Mouse (Mus musculus) layer of hippocampus, adult 9-11 months (tissue): ENCODE measurements around the gene Svbp.
A peak's percentile ranks its signal among the peaks of the same experiment; 100 is the strongest.

ENCODE experiments used
- DNase-seq: peaks from one replicate; pipeline ENCODE4 v3.0.0; 2022

The Svbp gene

GRCm38 (mm10) chr4:119191273-119191672, 3.8 kb upstream of the Svbp start:
- DNase-seq = no peak

GRCm38 (mm10) chr4:119192757-119193156, 2.3 kb upstream of the Svbp start:
- DNase-seq = no peak

- no peak for DNase-seq
Observed at GRCm38 (mm10) chr4:119195582-119196320, 645 bp downstream of the Svbp start.

- no peak for DNase-seq
Observed at GRCm38 (mm10) chr4:119198105-119198504, 3.0 kb downstream of the Svbp start.

- peak; percentile 29 for DNase-seq
Observed at GRCm38 (mm10) chr4:119204672-119205071, 9.6 kb downstream of the Svbp start.

- no peak for DNase-seq
Observed at GRCm38 (mm10) chr4:119216667-119217066, 21.6 kb downstream of the Svbp start.

- no peak for DNase-seq
Observed at GRCm38 (mm10) chr4:119218169-119218568, 23.1 kb downstream of the Svbp start, which contains the start of gene Tmem269. Gene Tmem269, minus strand, starts transcription at chr4:119218217.

- peak; percentile 54 for DNase-seq
Observed at GRCm38 (mm10) chr4:119223696-119224095, 28.6 kb downstream of the Svbp start.

GRCm38 (mm10) chr4:119224534-119224933, 29.4 kb downstream of the Svbp start:
- DNase-seq = no peak

GRCm38 (mm10) chr4:119225719-119226118, 30.6 kb downstream of the Svbp start:
- DNase-seq = no peak

GRCm38 (mm10) chr4:119226751-119227150, 31.6 kb downstream of the Svbp start:
- DNase-seq = no peak

GRCm38 (mm10) chr4:119232410-119233255, 37.5 kb downstream of the Svbp start, which contains the start of the genes AU022252 and P3h1:
Gene AU022252, minus strand, starts transcription at chr4:119232712.
Gene P3h1, plus strand, starts transcription at chr4:119232915.
- peak; percentile 99 for DNase-seq

- peak; percentile 43 for DNase-seq
Observed at GRCm38 (mm10) chr4:119233256-119233901, 38.3 kb downstream of the Svbp start.

- DNase-seq = no peak
Observed at GRCm38 (mm10) chr4:119234348-119234747, 39.2 kb downstream of the Svbp start.

- DNase-seq = no peak
Observed at GRCm38 (mm10) chr4:119238661-119239060, 43.6 kb downstream of the Svbp start.

GRCm38 (mm10) chr4:119239181-119239682, 44.1 kb downstream of the Svbp start:
- DNase-seq = no peak

GRCm38 (mm10) chr4:119241664-119242063, 46.6 kb downstream of the Svbp start:
- peak; percentile 76 for DNase-seq

GRCm38 (mm10) chr4:119242571-119242970, 47.5 kb downstream of the Svbp start:
- DNase-seq = no peak

- no peak for DNase-seq
Observed at GRCm38 (mm10) chr4:119244468-119245240, 49.5 kb downstream of the Svbp start.

- no peak for DNase-seq
Observed at GRCm38 (mm10) chr4:119245556-119245955, 50.5 kb downstream of the Svbp start.

- no peak for DNase-seq
Observed at GRCm38 (mm10) chr4:119245961-119246360, 50.9 kb downstream of the Svbp start.

GRCm38 (mm10) chr4:119246688-119247225, 51.7 kb downstream of the Svbp start:
- DNase-seq = no peak
